Mouse (Mus musculus) intestine, postnatal 0 days (tissue): ENCODE data around the gene Tmem33. TPM values are rescaled to one million over a fixed set of nuclear protein-coding genes. Genes with fewer than 3 reads are reported as not detected.
A peak's percentile ranks its signal among the peaks of the same experiment; 100 is the strongest.

Experiments
- ATAC-seq: fragments of 200-750 bp; cut with Nextera tagmentation; 2 replicates; pipeline ENCODE4 v1.8.0; 2017; ENCODE audit warnings: mild to moderate bottlenecking, moderate TSS enrichment, moderate library complexity
- H3K27ac ChIP-seq: fragments of 300-500 bp; sonication (generic); 2 replicates; pipeline ENCODE4 v1.5.1; 2014; ENCODE audit warnings: mild to moderate bottlenecking, low read depth, low read length, moderate library complexity
- H3K27me3 ChIP-seq: fragments of 300-500 bp; sonication (generic); replicated peaks from 2 replicates; pipeline ENCODE4 v1.6.1; 2014; ENCODE audit warnings: low read length, mixed read lengths; ENCODE audit not compliant: control insufficient read depth, insufficient read depth
- H3K36me3 ChIP-seq: fragments of 300-500 bp; sonication (generic); 2 replicates; pipeline ENCODE4 v1.6.1; 2014; ENCODE audit warnings: mild to moderate bottlenecking, moderate library complexity; ENCODE audit not compliant: control insufficient read depth, insufficient read depth
- H3K4me1 ChIP-seq: fragments of 300-500 bp; sonication (generic); replicated peaks from 2 replicates; pipeline ENCODE4 v1.6.1; 2014; ENCODE audit warnings: antibody characterized with exemption, low read length, mixed read lengths; ENCODE audit not compliant: control insufficient read depth, insufficient read depth
- H3K4me2 ChIP-seq: fragments of 300-500 bp; sonication (generic); replicated peaks from 2 replicates; pipeline ENCODE4 v1.6.1; 2014; ENCODE audit warnings: low read depth, mild to moderate bottlenecking, moderate library complexity
- H3K4me3 ChIP-seq: fragments of 300-500 bp; sonication (generic); 2 replicates; pipeline ENCODE4 v1.5.1; 2014; ENCODE audit warnings: low read depth, low read length
- H3K9ac ChIP-seq: fragments of 300-500 bp; sonication (generic); 2 replicates; pipeline ENCODE4 v1.6.1; 2014; ENCODE audit warnings: mild to moderate bottlenecking, low read depth, low read length
- H3K9me3 ChIP-seq: fragments of 300-500 bp; sonication (generic); 2 replicates; pipeline ENCODE4 v1.6.1; 2016; ENCODE audit warnings: mixed run types; ENCODE audit not compliant: control insufficient read depth
- CTCF ChIP-seq: sonication (generic); IDR thresholded peaks from 2 replicates; pipeline ENCODE4 v1.5.1; 2016; ENCODE audit warnings: low read depth, mild to moderate bottlenecking, control low read depth, antibody characterized with exemption, moderate library complexity
- WGBS: fragments of 180-500 bp; shearing (Covaris S2); extraction: QIAGEN DNeasy Blood & Tissue Kit; methylation state at CpG from one replicate; pipeline ENCODE4 v1.1.7; 2014; 5-methylcytosine and 5-hydroxymethylcytosine counted together
- polyA plus RNA-seq: library from polyadenylated mRNA; unstranded; fragments of >200 nt; fragmentation: Nextera tagmentation; extraction: Ambion mirVana; gene quantifications from 2 replicates; pipeline ENCODE4 v1.2.1, GENCODE M21; 2015

The Tmem33 gene
- polyA plus RNA-seq, 1 experiment from 2014 or later = 140 TPM

DNA sequence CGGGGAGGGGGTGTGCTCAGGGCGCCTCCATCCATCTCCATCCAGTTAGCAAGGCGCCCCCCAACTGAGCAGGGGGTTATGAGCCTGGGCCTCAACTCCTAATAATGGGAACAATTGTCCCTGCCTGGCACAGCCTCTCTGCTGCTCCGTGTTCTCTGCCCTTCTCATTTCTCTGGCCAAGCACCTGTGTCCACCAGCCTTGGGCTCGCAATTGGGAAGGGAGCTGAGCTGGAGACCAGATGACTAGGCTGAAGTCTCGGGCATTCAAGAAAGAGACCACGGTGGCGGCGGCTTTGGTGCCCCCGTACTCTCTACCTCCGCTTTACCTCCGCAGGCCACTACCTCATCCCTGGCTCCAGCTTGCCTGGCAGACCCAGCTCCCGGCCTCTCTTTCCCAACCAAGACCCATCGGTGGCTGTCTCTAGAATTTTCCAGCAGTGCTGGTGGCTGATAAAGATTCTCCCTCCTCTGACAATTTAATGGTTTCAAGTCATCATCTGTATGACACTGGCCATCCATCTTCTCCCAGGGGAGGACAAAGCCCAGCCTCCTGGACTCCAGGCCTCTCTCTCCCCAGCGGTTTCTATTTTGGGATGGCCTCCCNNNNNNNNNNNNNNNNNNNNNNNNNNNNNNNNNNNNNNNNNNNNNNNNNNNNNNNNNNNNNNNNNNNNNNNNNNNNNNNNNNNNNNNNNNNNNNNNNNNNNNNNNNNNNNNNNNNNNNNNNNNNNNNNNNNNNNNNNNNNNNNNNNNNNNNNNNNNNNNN, 32.5 kb upstream of the Tmem33 start:
- no peak overlapping the region for H3K4me2 ChIP-seq
- H3K4me3 ChIP-seq = no peak overlapping the region
- no peak for ATAC-seq
- H3K9ac ChIP-seq = no peak overlapping the region
- TF ChIP-seq CTCF = no peak
- H3K4me1 ChIP-seq = no peaks in the 10 kb centered on the region
- no peaks in the 10 kb centered on the region for H3K9me3 ChIP-seq
- H3K27me3 ChIP-seq = peaks cover 96% of the 10 kb centered on the region
- no peaks in the 10 kb centered on the region for H3K36me3 ChIP-seq
- 1% methylated on average over 15 of the region's 15 CpGs for WGBS
- no peak overlapping the region for H3K27ac ChIP-seq

DNA sequence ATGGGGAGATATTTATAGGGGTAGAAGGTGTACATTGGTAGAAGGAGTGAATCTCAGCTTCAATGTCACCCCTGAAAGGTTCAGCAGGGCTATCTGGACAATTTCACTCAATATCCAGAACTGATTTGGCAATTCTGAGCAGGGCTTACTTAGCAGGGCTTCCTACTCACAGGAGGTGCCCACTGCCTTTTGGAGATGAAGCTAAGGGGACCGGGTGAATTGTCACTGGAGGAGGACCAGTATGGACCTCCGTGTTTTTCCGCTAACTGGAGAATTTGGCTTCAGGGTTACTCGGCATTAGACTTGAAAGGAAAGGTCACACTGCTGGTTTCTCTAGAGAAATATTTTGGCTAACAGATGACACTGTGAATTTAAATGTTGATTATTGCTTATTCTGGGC, 25.7 kb upstream of the Tmem33 start:
- Histone ChIP-seq H3K4me2 (no peak overlapping the region), H3K4me3 (no peak overlapping the region), H3K9me3 (no peaks in the 10 kb centered on the region), H3K27me3 (peaks cover 53% of the 10 kb centered on the region), H3K9ac (no peak overlapping the region), H3K4me1 (no peaks in the 10 kb centered on the region), H3K27ac (no peak overlapping the region), H3K36me3 (no peaks in the 10 kb centered on the region)
- TF ChIP-seq CTCF = no peak
- WGBS = 58% methylated on average over 4 of the region's 4 CpGs
- no peak for ATAC-seq

DNA sequence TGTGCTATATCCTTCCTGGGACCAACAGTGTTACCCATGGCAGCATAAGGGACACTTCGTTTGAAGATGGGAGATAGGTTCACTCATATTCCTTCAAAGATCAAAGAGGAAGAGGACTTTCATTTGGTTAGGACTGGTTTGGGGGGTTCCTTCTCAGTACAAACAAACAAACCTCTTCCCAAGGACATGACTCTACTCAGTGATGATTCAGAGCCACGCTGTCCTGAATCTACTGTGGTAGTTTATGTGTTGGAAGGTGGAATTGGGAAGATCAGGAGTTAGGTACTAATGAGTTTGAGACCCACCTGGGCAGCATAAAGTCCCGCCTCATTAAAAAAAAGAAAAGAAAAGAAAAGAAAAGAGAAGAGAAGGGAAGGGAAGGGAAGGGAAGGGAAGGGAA, 24.9 kb upstream of the Tmem33 start:
- Histone ChIP-seq H3K9ac (no peak overlapping the region), H3K4me3 (no peak overlapping the region), H3K4me1 (no peaks in the 10 kb centered on the region), H3K36me3 (no peaks in the 10 kb centered on the region), H3K27ac (no peak overlapping the region), H3K4me2 (no peak overlapping the region), H3K9me3 (no peaks in the 10 kb centered on the region), H3K27me3 (peaks cover 45% of the 10 kb centered on the region)
- no peak for ATAC-seq
- WGBS = 57% methylated on average over 3 of the region's 3 CpGs
- no peak for TF ChIP-seq CTCF

DNA sequence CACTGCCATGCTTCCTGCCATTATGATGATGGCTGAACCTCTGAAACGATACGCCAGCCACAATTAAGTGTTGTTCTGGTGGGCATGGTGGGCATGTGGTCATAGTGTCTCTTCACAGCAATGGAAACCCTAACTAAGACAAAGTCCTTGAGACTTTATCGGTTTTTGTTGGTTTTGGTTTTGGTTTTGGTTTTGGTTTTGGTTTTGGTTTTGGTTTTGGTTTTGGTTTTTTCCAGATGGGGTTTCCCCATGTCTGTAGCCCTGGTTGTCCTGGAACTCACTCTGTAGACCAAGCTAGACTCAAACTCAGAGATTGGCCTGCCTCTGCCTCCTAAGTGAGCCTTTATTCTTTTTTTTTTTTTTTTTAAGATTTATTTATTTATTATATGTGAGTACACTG, 23.8 kb upstream of the Tmem33 start:
- no peak for TF ChIP-seq CTCF
- ATAC-seq = no peak
- no peaks in the 10 kb centered on the region for H3K4me1 ChIP-seq
- H3K36me3 ChIP-seq = no peaks in the 10 kb centered on the region
- no peak overlapping the region for H3K4me3 ChIP-seq
- H3K4me2 ChIP-seq = no peak overlapping the region
- 91% methylated on average over 3 of the region's 3 CpGs for WGBS
- peaks cover 34% of the 10 kb centered on the region for H3K27me3 ChIP-seq
- no peak overlapping the region for H3K9ac ChIP-seq
- no peak overlapping the region for H3K27ac ChIP-seq
- no peaks in the 10 kb centered on the region for H3K9me3 ChIP-seq

DNA sequence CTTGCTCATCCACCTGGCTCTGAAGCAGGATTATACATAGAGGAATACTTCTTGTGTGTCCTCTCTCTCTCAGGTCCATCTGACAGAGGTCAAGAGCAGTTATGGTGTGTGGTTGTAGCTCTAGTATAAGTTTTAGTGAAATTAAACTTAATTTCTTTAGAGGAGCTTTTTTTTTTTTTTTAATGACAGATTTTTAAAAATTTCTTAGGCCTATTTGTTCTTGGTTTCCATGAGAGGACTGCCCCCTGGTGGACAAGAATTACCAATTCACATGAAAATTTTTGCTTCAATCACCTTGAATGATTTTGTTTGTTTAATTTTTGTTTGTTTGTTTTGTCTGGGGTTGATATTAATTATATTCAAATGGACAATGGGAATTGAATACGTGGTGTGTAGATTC, 22.1 kb upstream of the Tmem33 start:
- no peaks in the 10 kb centered on the region for H3K9me3 ChIP-seq
- no peak overlapping the region for H3K9ac ChIP-seq
- no peaks in the 10 kb centered on the region for H3K36me3 ChIP-seq
- no peak overlapping the region for H3K4me2 ChIP-seq
- TF ChIP-seq CTCF = peak; percentile 65
- no peaks in the 10 kb centered on the region for H3K4me1 ChIP-seq
- H3K4me3 ChIP-seq = no peak overlapping the region
- no peak for ATAC-seq
- peaks cover 17% of the 10 kb centered on the region for H3K27me3 ChIP-seq
- 7% methylated on average over 1 of the region's 1 CpGs for WGBS
- no peak overlapping the region for H3K27ac ChIP-seq

DNA sequence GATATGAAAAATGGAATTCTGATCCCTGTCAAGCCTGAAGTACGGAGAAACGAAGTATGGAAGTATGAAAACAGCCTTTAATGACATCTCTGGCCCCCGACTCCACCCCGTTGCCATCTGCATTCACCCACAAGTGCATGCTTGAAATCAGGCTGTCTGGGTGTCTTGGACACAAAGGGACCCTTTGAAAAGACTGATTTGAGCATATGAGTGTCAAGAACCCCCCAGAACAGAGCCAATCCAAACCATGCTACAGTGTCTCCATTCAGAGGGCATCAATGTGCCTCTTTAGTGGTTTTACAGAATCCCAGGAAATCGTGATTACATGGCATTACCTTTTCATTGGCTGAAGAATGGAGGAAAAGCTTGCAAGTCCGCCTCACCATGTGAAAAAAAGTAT, 18.7 kb upstream of the Tmem33 start:
- no peaks in the 10 kb centered on the region for H3K9me3 ChIP-seq
- no peak for ATAC-seq
- H3K4me2 ChIP-seq = no peak overlapping the region
- 0 out of 2 replicates have a peak, but pooled peaks cover 4% of the 10 kb centered on the region for H3K27me3 ChIP-seq
- no peak overlapping the region for H3K9ac ChIP-seq
- no peaks in the 10 kb centered on the region for H3K4me1 ChIP-seq
- 73% methylated on average over 6 of the region's 6 CpGs for WGBS
- no peaks in the 10 kb centered on the region for H3K36me3 ChIP-seq
- H3K27ac ChIP-seq = no peak overlapping the region
- no peak for TF ChIP-seq CTCF
- no peak overlapping the region for H3K4me3 ChIP-seq

DNA sequence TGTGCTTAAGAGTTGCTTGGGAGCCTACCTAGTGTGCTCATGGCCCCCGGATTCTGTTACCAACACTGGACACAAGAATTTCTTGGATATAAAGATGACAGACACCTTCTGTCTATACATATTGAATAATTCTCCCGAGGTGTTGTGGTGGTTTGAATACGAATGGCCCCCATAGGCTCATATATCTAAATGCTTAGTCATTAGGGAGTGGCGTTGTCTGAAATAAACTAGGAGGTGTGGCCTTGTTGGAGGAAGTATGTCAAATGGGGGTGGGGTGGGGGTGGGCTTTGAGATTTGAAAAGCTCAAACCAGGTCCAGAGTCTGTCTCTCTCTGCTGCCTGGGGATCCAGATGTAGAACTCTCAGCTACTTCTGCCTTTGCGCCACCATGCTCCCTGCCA, 17.1 kb upstream of the Tmem33 start:
- Histone ChIP-seq H3K9me3 (no peaks in the 10 kb centered on the region), H3K27me3 (0 out of 2 replicates have a peak, but pooled peaks cover 4% of the 10 kb centered on the region), H3K27ac (no peak overlapping the region), H3K4me3 (no peak overlapping the region), H3K9ac (no peak overlapping the region), H3K4me2 (no peak overlapping the region), H3K4me1 (no peaks in the 10 kb centered on the region), H3K36me3 (no peaks in the 10 kb centered on the region)
- 84% methylated on average over 5 of the region's 5 CpGs for WGBS
- no peak for TF ChIP-seq CTCF
- ATAC-seq = no peak
